8 mouse cellular contexts compared by ENCODE assay signal in the genomic region with DNA sequence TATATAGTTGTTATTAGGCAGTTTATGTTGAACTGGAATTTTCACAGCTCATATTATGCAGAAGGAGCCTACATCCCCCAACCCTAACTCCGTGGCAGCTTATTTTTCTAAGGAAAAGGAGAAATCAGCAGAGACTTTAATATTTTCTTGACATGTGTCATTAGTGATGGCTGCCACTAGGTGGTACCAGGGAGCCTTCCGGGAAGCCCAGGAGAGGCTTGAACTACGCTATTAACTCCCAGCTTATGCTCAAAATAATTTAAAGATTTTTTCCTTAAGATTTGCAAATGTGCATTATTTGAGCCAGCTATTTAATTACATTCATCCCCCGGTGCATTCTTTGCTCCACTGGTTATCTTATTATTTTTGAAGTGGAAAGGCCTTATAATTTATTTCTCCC.
A peak's percentile ranks its signal among the peaks of the same experiment; 100 is the strongest.
DNase-seq lines count a peak whose midpoint lies in the region; ATAC-seq and TF ChIP-seq lines count a peak whose summit lies in the region.

No protein-coding gene starts in this region.

- DNase-seq in 3T3-L1 (ENCODE audit: low read depth, low spot score) = peak; percentile 68
- no peak for DNase-seq in ES-E14 (ENCODE audit: low read depth, low spot score)
- peak; percentile 68 to 72 for DNase-seq in cerebellum, postnatal 14 days
- DNase-seq in hindbrain, embryonic 14.5 days (ENCODE audit: low spot score) = peak; percentile 66
- DNase-seq in mesoderm, embryonic 11.5 days (ENCODE audit: low read depth, low spot score) = peak; percentile 55

- H3K4me3 ChIP-seq in intestine, postnatal 0 days (ENCODE audit: low read depth, low read length) = no peak overlapping the region
- no peak overlapping the region for H3K4me3 ChIP-seq in intestine, embryonic 16.5 days (ENCODE audit: low read length)
- H3K4me3 ChIP-seq in ES-E14 (ENCODE audit: insufficient read depth in 1 of 2, low read depth in 1 of 2, low read length in 2 of 2, poor library complexity in 1 of 2, severe bottlenecking in 1 of 2) = no peak overlapping the region
- no peak overlapping the region for H3K4me3 ChIP-seq in hindbrain, embryonic 14.5 days (replicated peaks; ENCODE audit: low read length)
- H3K4me3 ChIP-seq in intestine, embryonic 15.5 days (replicated peaks) = no peak overlapping the region

- 11% methylated on average over 4 of the region's 4 CpGs for WGBS in intestine, postnatal 0 days
- WGBS in intestine, embryonic 16.5 days = 10% methylated on average over 4 of the region's 4 CpGs
- WGBS in hindbrain, embryonic 14.5 days = 8% methylated on average over 4 of the region's 4 CpGs
- WGBS in intestine, embryonic 15.5 days = 16% methylated on average over 4 of the region's 4 CpGs

- H3K9me3 ChIP-seq in intestine, postnatal 0 days (ENCODE audit: control insufficient read depth) = no peaks in the 10 kb centered on the region
- no peaks in the 10 kb centered on the region for H3K9me3 ChIP-seq in intestine, embryonic 16.5 days (ENCODE audit: control insufficient read depth, low read length)
- no peaks in the 10 kb centered on the region for H3K9me3 ChIP-seq in ES-E14 (ENCODE audit: control insufficient read depth, insufficient read depth, low read depth, low read length)
- H3K9me3 ChIP-seq in hindbrain, embryonic 14.5 days (ENCODE audit: control insufficient read depth, low read length) = no peaks in the 10 kb centered on the region
- H3K9me3 ChIP-seq in intestine, embryonic 15.5 days = no peaks in the 10 kb centered on the region

- H3K27me3 ChIP-seq in intestine, postnatal 0 days (replicated peaks; ENCODE audit: control insufficient read depth, insufficient read depth, low read length) = 0 out of 2 replicates have a peak, but pooled peaks cover 6% of the 10 kb centered on the region
- no peaks in the 10 kb centered on the region for H3K27me3 ChIP-seq in intestine, embryonic 16.5 days (replicated peaks; ENCODE audit: control insufficient read depth, insufficient read depth, low read length)
- H3K27me3 ChIP-seq in hindbrain, embryonic 14.5 days (ENCODE audit: control insufficient read depth, insufficient read depth, low read length) = no peaks in the 10 kb centered on the region
- no peaks in the 10 kb centered on the region for H3K27me3 ChIP-seq in intestine, embryonic 15.5 days (replicated peaks)

- no peak overlapping the region for H3K4me2 ChIP-seq in intestine, postnatal 0 days (replicated peaks; ENCODE audit: low read depth)
- no peak overlapping the region for H3K4me2 ChIP-seq in intestine, embryonic 16.5 days (ENCODE audit: low read depth, low read length)
- H3K4me2 ChIP-seq in hindbrain, embryonic 14.5 days (replicated peaks) = no peak overlapping the region
- no peak overlapping the region for H3K4me2 ChIP-seq in intestine, embryonic 15.5 days (replicated peaks)

- H3K27ac ChIP-seq in intestine, postnatal 0 days (ENCODE audit: low read depth, low read length) = no peak overlapping the region
- H3K27ac ChIP-seq in intestine, embryonic 16.5 days (ENCODE audit: low read length) = no peak overlapping the region
- H3K27ac ChIP-seq in ES-E14 (ENCODE audit: insufficient read depth, low read depth, low read length, poor library complexity, severe bottlenecking) = no peak overlapping the region
- H3K27ac ChIP-seq in hindbrain, embryonic 14.5 days = no peak overlapping the region
- H3K27ac ChIP-seq in intestine, embryonic 15.5 days = no peak overlapping the region

- no peaks in the 10 kb centered on the region for H3K4me1 ChIP-seq in intestine, postnatal 0 days (replicated peaks; ENCODE audit: control insufficient read depth, insufficient read depth, low read length)
- H3K4me1 ChIP-seq in intestine, embryonic 16.5 days (ENCODE audit: control insufficient read depth, insufficient read depth, low read length) = no peaks in the 10 kb centered on the region
- no peaks in the 10 kb centered on the region for H3K4me1 ChIP-seq in ES-E14 (ENCODE audit: control insufficient read depth in 2 of 2, insufficient read depth in 2 of 2, low read length in 2 of 2, poor library complexity in 1 of 2)
- no peaks in the 10 kb centered on the region for H3K4me1 ChIP-seq in hindbrain, embryonic 14.5 days (replicated peaks; ENCODE audit: control insufficient read depth, insufficient read depth, low read length)
- no peaks in the 10 kb centered on the region for H3K4me1 ChIP-seq in intestine, embryonic 15.5 days (replicated peaks)

- H3K36me3 ChIP-seq in intestine, postnatal 0 days (ENCODE audit: control insufficient read depth, insufficient read depth) = no peaks in the 10 kb centered on the region
- H3K36me3 ChIP-seq in intestine, embryonic 16.5 days (ENCODE audit: control insufficient read depth, insufficient read depth, low read length) = no peaks in the 10 kb centered on the region
- H3K36me3 ChIP-seq in ES-E14 (ENCODE audit: control insufficient read depth, insufficient read depth, low read length, poor library complexity, severe bottlenecking) = no peaks in the 10 kb centered on the region
- no peaks in the 10 kb centered on the region for H3K36me3 ChIP-seq in hindbrain, embryonic 14.5 days (replicated peaks; ENCODE audit: control insufficient read depth, insufficient read depth)
- H3K36me3 ChIP-seq in intestine, embryonic 15.5 days = no peaks in the 10 kb centered on the region

- TF ChIP-seq CTCF in intestine, postnatal 0 days (IDR thresholded peaks at IDR 0.05; ENCODE audit: low read depth) = peak; percentile 79

- no peak overlapping the region for H3K9ac ChIP-seq in intestine, postnatal 0 days (ENCODE audit: low read depth, low read length)
- no peak overlapping the region for H3K9ac ChIP-seq in intestine, embryonic 16.5 days (ENCODE audit: low read depth, low read length)
- no peak overlapping the region for H3K9ac ChIP-seq in ES-E14 (ENCODE audit: insufficient read depth, low read depth, low read length, poor library complexity, severe bottlenecking)
- no peak overlapping the region for H3K9ac ChIP-seq in hindbrain, embryonic 14.5 days
- no peak overlapping the region for H3K9ac ChIP-seq in intestine, embryonic 15.5 days

- in situ Hi-C loops in ES-E14 (cut with MboI; ENCODE audit: low sequenced_read_pairs in 2 of 2, unreplicated experiment in 2 of 2) = no loop called here

- ATAC-seq in intestine, postnatal 0 days = no peak
- no peak for ATAC-seq in intestine, embryonic 16.5 days
- peak; percentile 24; the same call in 1 of the 2 replicates for ATAC-seq in hindbrain, embryonic 14.5 days (ENCODE audit: low FRiP score)
- no peak for ATAC-seq in intestine, embryonic 15.5 days

TF ChIP-seq in ES-E14, 5 proteins besides CTCF, POLR2A, EP300 and RAD21:
- TF ChIP-seq HCFC1 (IDR thresholded peaks at IDR 0.05; ENCODE audit: borderline replicate concordance, insufficient read depth, low read length) = no peak
- TF ChIP-seq MAFK (IDR thresholded peaks at IDR 0.05; ENCODE audit: insufficient read depth, low read depth, low read length) = no peak
- no peak for TF ChIP-seq CHD2 (IDR thresholded peaks at IDR 0.05; ENCODE audit: low read depth, low read length)
- peak; percentile 22; the same call in 1 of the 2 replicates for TF ChIP-seq ZC3H11A (IDR thresholded peaks at IDR 0.05; ENCODE audit: borderline replicate concordance, low read depth, low read length)
- TF ChIP-seq ZNF384 (IDR thresholded peaks at IDR 0.05; ENCODE audit: low read depth, low read length) = no peak
